Mouse (Mus musculus) monocyte, adult 2 months (primary cell): ENCODE results near the gene Foxo3.

ENCODE experiments used
- DNase-seq, 2 experiments: peaks; one replicate each; pipeline ENCODE4 v3.0.0; 2022; ENCODE audit warnings: low spot score in 2 of 2, low read depth in 1 of 2

The Foxo3 gene

GRCm38 (mm10) chr10:42189674-42190434 lies 86.7 kb downstream of the Foxo3 start:
- no peak for DNase-seq

GRCm38 (mm10) chr10:42189037-42189436 lies 87.5 kb downstream of the Foxo3 start:
- DNase-seq = no peak

- no peak for DNase-seq
These were observed 88.5 kb downstream of the Foxo3 start for GRCm38 (mm10) chr10:42188091-42188490.

- no peak for DNase-seq
These were observed 89.6 kb downstream of the Foxo3 start for GRCm38 (mm10) chr10:42186941-42187401.

- no peak for DNase-seq
These were observed 96.2 kb downstream of the Foxo3 start for GRCm38 (mm10) chr10:42180333-42180732.

- no peak for DNase-seq
These were observed 97.8 kb downstream of the Foxo3 start for GRCm38 (mm10) chr10:42178751-42179150.

GRCm38 (mm10) chr10:42177771-42178674 lies 98.5 kb downstream of the Foxo3 start:
- no peak for DNase-seq

GRCm38 (mm10) chr10:42174283-42174682 lies 102.3 kb downstream of the Foxo3 start:
- no peak for DNase-seq

GRCm38 (mm10) chr10:42173839-42174238 lies 102.7 kb downstream of the Foxo3 start:
- DNase-seq = no peak

GRCm38 (mm10) chr10:42170889-42171347 lies 105.6 kb downstream of the Foxo3 start:
- no peak for DNase-seq

- DNase-seq = no peak
These were observed 106.4 kb downstream of the Foxo3 start for GRCm38 (mm10) chr10:42170201-42170600.

- DNase-seq = no peak
These were observed 121.8 kb downstream of the Foxo3 start for GRCm38 (mm10) chr10:42154727-42155126.

GRCm38 (mm10) chr10:42152426-42153205 lies 123.9 kb downstream of the Foxo3 start:
- peak in 1 of 2 experiments; percentile 8 for DNase-seq

- no peak for DNase-seq
These were observed 126.8 kb downstream of the Foxo3 start for GRCm38 (mm10) chr10:42149767-42150166.

GRCm38 (mm10) chr10:42148326-42148725 lies 128.2 kb downstream of the Foxo3 start:
- no peak for DNase-seq

GRCm38 (mm10) chr10:42145221-42145620 lies 131.3 kb downstream of the Foxo3 start:
- DNase-seq = no peak

GRCm38 (mm10) chr10:42144788-42145187 lies 131.8 kb downstream of the Foxo3 start:
- no peak for DNase-seq

- no peak for DNase-seq
These were observed 132.4 kb downstream of the Foxo3 start for GRCm38 (mm10) chr10:42144176-42144575.

- no peak for DNase-seq
These were observed 133.8 kb downstream of the Foxo3 start for GRCm38 (mm10) chr10:42142791-42143190.

- no peak for DNase-seq
These were observed 134.5 kb downstream of the Foxo3 start for GRCm38 (mm10) chr10:42142081-42142480.

GRCm38 (mm10) chr10:42139749-42140148 lies 136.8 kb downstream of the Foxo3 start:
- DNase-seq = no peak
